Mouse (Mus musculus): Measurements from ENCODE around the gene Pdrg1. TPM values are rescaled to one million over a fixed set of nuclear protein-coding genes. Genes with fewer than 3 reads are reported as not detected.

The Pdrg1 gene
- polyA plus RNA-seq, 1 experiment from 2014 or later: 66.8 TPM

- Histone ChIP-seq H3K9ac (ENCODE audit: low read length) (no peak overlapping the region), H3K4me2 (replicated peaks; ENCODE audit: low read depth) (no peak overlapping the region), H3K9me3 (ENCODE audit: control insufficient read depth, low read length) (no peaks in the 10 kb centered on the region), H3K36me3 (ENCODE audit: control insufficient read depth, insufficient read depth, low read length) (no peaks in the 10 kb centered on the region), H3K4me1 (replicated peaks; ENCODE audit: control insufficient read depth, insufficient read depth) (no peaks in the 10 kb centered on the region; the same call in 1 of the 2 replicates), H3K4me3 (ENCODE audit: low read depth, low read length) (no peak overlapping the region), H3K27ac (replicated peaks) (no peak overlapping the region), H3K27me3 (ENCODE audit: control insufficient read depth, insufficient read depth, low read length) (peaks cover 7% of the 10 kb centered on the region; the same call in 1 of the 2 replicates)
- 51% methylated on average over 4 of the region's 4 CpGs for WGBS
- no peak for ATAC-seq (ENCODE audit: low FRiP score, low TSS enrichment)
- TF ChIP-seq EP300 (optimal IDR thresholded peaks at IDR 0.05) (no peak), CTCF (IDR thresholded peaks at IDR 0.05; ENCODE audit: low read depth) (no peak)
- no peak for DNase-seq (ENCODE audit: low spot score)
Measured at GRCm38 (mm10) chr2:153027501-153027900, 12.3 kb upstream of the Pdrg1 start.

- no peak overlapping the region for H3K4me3 ChIP-seq (ENCODE audit: low read depth, low read length)
- no peak for ATAC-seq (ENCODE audit: low FRiP score, low TSS enrichment)
- no peaks in the 10 kb centered on the region for H3K9me3 ChIP-seq (ENCODE audit: control insufficient read depth, low read length)
- H3K27me3 ChIP-seq (ENCODE audit: control insufficient read depth, insufficient read depth, low read length): no peaks in the 10 kb centered on the region
- TF ChIP-seq CTCF (IDR thresholded peaks at IDR 0.05; ENCODE audit: low read depth) (no peak), EP300 (optimal IDR thresholded peaks at IDR 0.05) (no peak)
- no peaks in the 10 kb centered on the region for H3K36me3 ChIP-seq (ENCODE audit: control insufficient read depth, insufficient read depth, low read length)
- no peak overlapping the region for H3K4me2 ChIP-seq (replicated peaks; ENCODE audit: low read depth)
- H3K9ac ChIP-seq (ENCODE audit: low read length): no peak overlapping the region
- DNase-seq (ENCODE audit: low spot score): no peak
- H3K27ac ChIP-seq (replicated peaks): no peak overlapping the region
- WGBS: 76% methylated on average over 7 of the region's 7 CpGs
- no peaks in the 10 kb centered on the region for H3K4me1 ChIP-seq (replicated peaks; ENCODE audit: control insufficient read depth, insufficient read depth)
Measured at GRCm38 (mm10) chr2:153026052-153026451, 10.8 kb upstream of the Pdrg1 start.

GRCm38 (mm10) chr2:153022855-153023254, 7.6 kb upstream of the Pdrg1 start:
- H3K9ac ChIP-seq (ENCODE audit: low read length): no peak overlapping the region
- no peak for DNase-seq (ENCODE audit: low spot score)
- no peak overlapping the region for H3K4me3 ChIP-seq (ENCODE audit: low read depth, low read length)
- WGBS: 48% methylated on average over 4 of the region's 4 CpGs
- H3K9me3 ChIP-seq (ENCODE audit: control insufficient read depth, low read length): no peaks in the 10 kb centered on the region
- no peak overlapping the region for H3K4me2 ChIP-seq (replicated peaks; ENCODE audit: low read depth)
- H3K27me3 ChIP-seq (ENCODE audit: control insufficient read depth, insufficient read depth, low read length): no peaks in the 10 kb centered on the region
- no peak overlapping the region for H3K27ac ChIP-seq (replicated peaks)
- no peak; the same call in 1 of the 2 replicates for ATAC-seq (ENCODE audit: low FRiP score, low TSS enrichment)
- no peak for TF ChIP-seq CTCF (IDR thresholded peaks at IDR 0.05; ENCODE audit: low read depth)
- no peak for TF ChIP-seq EP300 (optimal IDR thresholded peaks at IDR 0.05)
- no peaks in the 10 kb centered on the region for H3K36me3 ChIP-seq (ENCODE audit: control insufficient read depth, insufficient read depth, low read length)
- no peaks in the 10 kb centered on the region for H3K4me1 ChIP-seq (replicated peaks; ENCODE audit: control insufficient read depth, insufficient read depth)

GRCm38 (mm10) chr2:153021163-153021562, 5.9 kb upstream of the Pdrg1 start:
- no peak overlapping the region for H3K4me3 ChIP-seq (ENCODE audit: low read depth, low read length)
- no peaks in the 10 kb centered on the region for H3K27me3 ChIP-seq (ENCODE audit: control insufficient read depth, insufficient read depth, low read length)
- no peak overlapping the region for H3K9ac ChIP-seq (ENCODE audit: low read length)
- no peak overlapping the region for H3K27ac ChIP-seq (replicated peaks)
- no peak overlapping the region for H3K4me2 ChIP-seq (replicated peaks; ENCODE audit: low read depth)
- ATAC-seq (ENCODE audit: low FRiP score, low TSS enrichment) (no peak), DNase-seq (ENCODE audit: low spot score) (no peak)
- 69% methylated on average over 3 of the region's 3 CpGs for WGBS
- no peaks in the 10 kb centered on the region for H3K36me3 ChIP-seq (ENCODE audit: control insufficient read depth, insufficient read depth, low read length)
- H3K4me1 ChIP-seq (replicated peaks; ENCODE audit: control insufficient read depth, insufficient read depth): no peaks in the 10 kb centered on the region
- H3K9me3 ChIP-seq (ENCODE audit: control insufficient read depth, low read length): no peaks in the 10 kb centered on the region
- no peak for TF ChIP-seq EP300 (optimal IDR thresholded peaks at IDR 0.05)
- no peak for TF ChIP-seq CTCF (IDR thresholded peaks at IDR 0.05; ENCODE audit: low read depth)

GRCm38 (mm10) chr2:153019355-153019754, 4.1 kb upstream of the Pdrg1 start:
- TF ChIP-seq EP300 (optimal IDR thresholded peaks at IDR 0.05): no peak
- TF ChIP-seq CTCF (IDR thresholded peaks at IDR 0.05; ENCODE audit: low read depth): no peak
- no peak overlapping the region for H3K4me3 ChIP-seq (ENCODE audit: low read depth, low read length)
- no peak overlapping the region for H3K9ac ChIP-seq (ENCODE audit: low read length)
- ATAC-seq (ENCODE audit: low FRiP score, low TSS enrichment) (no peak), DNase-seq (ENCODE audit: low spot score) (no peak)
- no peaks in the 10 kb centered on the region for H3K9me3 ChIP-seq (ENCODE audit: control insufficient read depth, low read length)
- H3K27ac ChIP-seq (replicated peaks): no peak overlapping the region
- H3K36me3 ChIP-seq (ENCODE audit: control insufficient read depth, insufficient read depth, low read length): no peaks in the 10 kb centered on the region
- no peaks in the 10 kb centered on the region for H3K27me3 ChIP-seq (ENCODE audit: control insufficient read depth, insufficient read depth, low read length)
- 74% methylated on average over 3 of the region's 3 CpGs for whole genome bisulfite sequencing
- no peak overlapping the region for H3K4me2 ChIP-seq (replicated peaks; ENCODE audit: low read depth)
- H3K4me1 ChIP-seq (replicated peaks; ENCODE audit: control insufficient read depth, insufficient read depth): 0 out of 2 replicates have a peak, but pooled peaks cover 2% of the 10 kb centered on the region

GRCm38 (mm10) chr2:153016786-153017185, 1.6 kb upstream of the Pdrg1 start:
- no peak overlapping the region for H3K4me2 ChIP-seq (replicated peaks; ENCODE audit: low read depth)
- H3K9ac ChIP-seq (ENCODE audit: low read length): no peak overlapping the region
- ATAC-seq (ENCODE audit: low FRiP score, low TSS enrichment): no peak
- no peak for DNase-seq (ENCODE audit: low spot score)
- H3K27me3 ChIP-seq (ENCODE audit: control insufficient read depth, insufficient read depth, low read length): no peaks in the 10 kb centered on the region
- 35% methylated on average over 5 of the region's 5 CpGs for WGBS
- H3K4me1 ChIP-seq (replicated peaks; ENCODE audit: control insufficient read depth, insufficient read depth): 0 out of 2 replicates have a peak, but pooled peaks cover 5% of the 10 kb centered on the region
- no peak overlapping the region for H3K4me3 ChIP-seq (ENCODE audit: low read depth, low read length)
- TF ChIP-seq EP300 (optimal IDR thresholded peaks at IDR 0.05): no peak
- TF ChIP-seq CTCF (IDR thresholded peaks at IDR 0.05; ENCODE audit: low read depth): no peak
- no peak overlapping the region for H3K27ac ChIP-seq (replicated peaks)
- no peaks in the 10 kb centered on the region for H3K9me3 ChIP-seq (ENCODE audit: control insufficient read depth, low read length)
- peaks cover 4% of the 10 kb centered on the region; the same call in 1 of the 2 replicates for H3K36me3 ChIP-seq (ENCODE audit: control insufficient read depth, insufficient read depth, low read length)

All from stomach, postnatal 0 days (tissue).